Mouse (Mus musculus) hematopoietic stem cell, adult 5-6 weeks (primary cell): Measurements from ENCODE around the gene Dner. TPM values are rescaled to one million over a fixed set of nuclear protein-coding genes. Genes with fewer than 3 reads are reported as not detected.
A peak's percentile ranks its signal among the peaks of the same experiment; 100 is the strongest.

Experiments used
- ATAC-seq, 2 experiments: fragments of 125-278 bp in 1 of 2; replicated peaks in 1 of 2; 2 replicates each; pipeline ENCODE4 v1.8.0; 2016 to 2017; ENCODE audit warnings: inconsistent platforms in 2 of 2, mild to moderate bottlenecking in 2 of 2, moderate number of reproducible peaks in 2 of 2, low read depth in 1 of 2, moderate TSS enrichment in 1 of 2; ENCODE audit not compliant: low FRiP score in 2 of 2, poor library complexity in 2 of 2, severe bottlenecking in 2 of 2, insufficient read depth in 1 of 2, low TSS enrichment in 1 of 2
- total RNA-seq: library from RNA; stranded (forward); fragments of 172-1452, 232-1000 nt; gene quantifications from 2 replicates; pipeline ENCODE4 v1.2.3, GENCODE M21; 2017

Gene Dner
- total RNA-seq, 1 experiment from 2014 or later, result not detected

- no peak for ATAC-seq
Measured at GRCm38 (mm10) chr1:84433291-84433980, 262.6 kb downstream of the Dner start.

GRCm38 (mm10) chr1:84432311-84432710, 263.7 kb downstream of the Dner start:
- no peak for ATAC-seq

- no peak for ATAC-seq
Measured at GRCm38 (mm10) chr1:84428331-84428730, 267.7 kb downstream of the Dner start.

GRCm38 (mm10) chr1:84427757-84428156, 268.3 kb downstream of the Dner start:
- no peak for ATAC-seq

- ATAC-seq, result no peak
Measured at GRCm38 (mm10) chr1:84426679-84427078, 269.3 kb downstream of the Dner start.

- no peak for ATAC-seq
Measured at GRCm38 (mm10) chr1:84422881-84423280, 273.1 kb downstream of the Dner start.

GRCm38 (mm10) chr1:84421845-84422244, 274.2 kb downstream of the Dner start:
- ATAC-seq, result no peak

- ATAC-seq, result no peak
Measured at GRCm38 (mm10) chr1:84419416-84419815, 276.6 kb downstream of the Dner start.

GRCm38 (mm10) chr1:84418511-84418910, 277.5 kb downstream of the Dner start:
- no peak for ATAC-seq

- ATAC-seq, result no peak
Measured at GRCm38 (mm10) chr1:84417761-84418238, 278.2 kb downstream of the Dner start.

GRCm38 (mm10) chr1:84417276-84417675, 278.7 kb downstream of the Dner start:
- ATAC-seq, result no peak

- ATAC-seq, result no peak
Measured at GRCm38 (mm10) chr1:84414464-84414863, 281.6 kb downstream of the Dner start.

GRCm38 (mm10) chr1:84409514-84409913, 286.5 kb downstream of the Dner start:
- no peak for ATAC-seq

GRCm38 (mm10) chr1:84408873-84409272, 287.1 kb downstream of the Dner start:
- no peak for ATAC-seq

GRCm38 (mm10) chr1:84406891-84407290, 289.1 kb downstream of the Dner start:
- ATAC-seq, result peak; percentile 69 to 98

- no peak for ATAC-seq
Measured at GRCm38 (mm10) chr1:84405551-84406290, 290.3 kb downstream of the Dner start.

GRCm38 (mm10) chr1:84404880-84405279, 291.1 kb downstream of the Dner start:
- no peak for ATAC-seq

GRCm38 (mm10) chr1:84402154-84402553, 293.9 kb downstream of the Dner start:
- no peak for ATAC-seq

GRCm38 (mm10) chr1:84399671-84400070, 296.4 kb downstream of the Dner start:
- ATAC-seq, result no peak
